Mouse (Mus musculus): Measurements from ENCODE around the gene Cdkl2. TPM values are rescaled to one million over a fixed set of nuclear protein-coding genes. Genes with fewer than 3 reads are reported as not detected.
A peak's percentile ranks its signal among the peaks of the same experiment; 100 is the strongest.

Gene Cdkl2
- 1 to 10 TPM; 5.4 to 6.0 TPM for total RNA-seq (2021)
- long read RNA-seq, experiment 1, partial matches to known transcripts = 0 of 3 reads
- long read RNA-seq, experiment 1, other reads (novel, unspliced or antisense) = 0 of 3 reads
- long read RNA-seq, experiment 2, partial matches to known transcripts = 0 of 1 reads
- long read RNA-seq, experiment 2, other reads (novel, unspliced or antisense) = 0 of 1 reads

- DNase-seq = no peak
These were observed at the start of gene Cdkl2 for GRCm38 (mm10) chr5:92043783-92044182. Cdkl2 (minus strand) TSS chr5:92043883.

GRCm38 (mm10) chr5:92087469-92087868 lies 43.8 kb upstream of the Cdkl2 start:
- DNase-seq = no peak

- DNase-seq = peak; percentile 65
These were observed 42.3 kb upstream of the Cdkl2 start for GRCm38 (mm10) chr5:92085821-92086550.

- DNase-seq = no peak
These were observed 41.6 kb upstream of the Cdkl2 start for GRCm38 (mm10) chr5:92085246-92085645.

- peak; percentile 98 for DNase-seq
These were observed 39.8 kb upstream of the Cdkl2 start, which contains the start of gene G3bp2 for GRCm38 (mm10) chr5:92083417-92084038. G3bp2 (minus strand) TSS chr5:92083719.

- peak; percentile 83 for DNase-seq
These were observed 39.2 kb upstream of the Cdkl2 start for GRCm38 (mm10) chr5:92082821-92083401.

- no peak for DNase-seq
These were observed 37.6 kb upstream of the Cdkl2 start for GRCm38 (mm10) chr5:92081326-92081725.

- DNase-seq = no peak
These were observed 36.7 kb upstream of the Cdkl2 start for GRCm38 (mm10) chr5:92080400-92080799.

GRCm38 (mm10) chr5:92079304-92079703 lies 35.6 kb upstream of the Cdkl2 start:
- DNase-seq = no peak

GRCm38 (mm10) chr5:92078751-92079150 lies 35.1 kb upstream of the Cdkl2 start:
- no peak for DNase-seq

- no peak for DNase-seq
These were observed 32.6 kb upstream of the Cdkl2 start for GRCm38 (mm10) chr5:92076273-92076672.

GRCm38 (mm10) chr5:92074061-92074460 lies 30.4 kb upstream of the Cdkl2 start:
- no peak for DNase-seq

GRCm38 (mm10) chr5:92063192-92063591 lies 19.5 kb upstream of the Cdkl2 start:
- no peak for DNase-seq

GRCm38 (mm10) chr5:92052866-92053265 lies 9.2 kb upstream of the Cdkl2 start:
- no peak for DNase-seq

- DNase-seq = no peak
These were observed 6.7 kb upstream of the Cdkl2 start for GRCm38 (mm10) chr5:92050419-92050818.

- peak; percentile 95 for DNase-seq
These were observed 1.0 kb downstream of the Cdkl2 start for GRCm38 (mm10) chr5:92042377-92043348.

GRCm38 (mm10) chr5:92019960-92020359 lies 23.7 kb downstream of the Cdkl2 start:
- DNase-seq = no peak

- DNase-seq = no peak
These were observed 31.9 kb downstream of the Cdkl2 start for GRCm38 (mm10) chr5:92011756-92012155.

GRCm38 (mm10) chr5:92009827-92010226 lies 33.9 kb downstream of the Cdkl2 start:
- DNase-seq = no peak

- peak; percentile 37 for DNase-seq
These were observed 40.7 kb downstream of the Cdkl2 start for GRCm38 (mm10) chr5:92003011-92003410.

- DNase-seq = peak; percentile 5
These were observed 42.9 kb downstream of the Cdkl2 start for GRCm38 (mm10) chr5:92000770-92001169.

GRCm38 (mm10) chr5:91994546-91994945 lies 49.1 kb downstream of the Cdkl2 start:
- DNase-seq = peak; percentile 21

Measured in adrenal gland, postnatal 10 days (tissue).